Mouse (Mus musculus): Measurements from ENCODE around the gene Gm10282. TPM values are rescaled to one million over a fixed set of nuclear protein-coding genes. Genes with fewer than 3 reads are reported as not detected.

Gene Gm10282
- total RNA-seq, 1 experiment from 2014 or later: 9.7 TPM

DNA sequence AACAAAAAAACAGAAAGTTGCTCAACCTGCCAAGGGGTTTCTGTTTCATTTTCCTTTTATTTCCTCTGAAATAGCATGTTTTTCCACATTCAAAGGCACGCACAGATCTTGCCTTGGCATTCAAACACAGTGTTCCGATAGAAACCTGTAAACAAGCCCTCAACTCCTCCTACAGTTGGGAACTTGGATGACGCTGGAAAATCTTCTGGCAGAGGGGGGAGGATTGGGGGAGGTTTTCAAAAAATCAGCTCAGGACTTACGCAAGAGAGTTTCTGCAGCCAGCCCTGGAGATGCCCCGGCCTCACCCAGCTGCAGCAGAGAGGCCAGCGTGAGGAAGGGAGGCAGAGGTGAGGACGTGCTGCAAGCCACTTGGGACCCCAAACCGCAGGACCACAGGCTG, 1.4 kb downstream of the Gm10282 start:
- peak; percentile 54 for ATAC-seq (ENCODE audit: extremely low read depth, insufficient number of reproducible peaks, low FRiP score, poor library complexity, severe bottlenecking)

- no peak for ATAC-seq (ENCODE audit: extremely low read depth, insufficient number of reproducible peaks, low FRiP score, poor library complexity, severe bottlenecking)
Measured at GRCm38 (mm10) chr8:72302986-72303612, 2.0 kb downstream of the Gm10282 start.

DNA sequence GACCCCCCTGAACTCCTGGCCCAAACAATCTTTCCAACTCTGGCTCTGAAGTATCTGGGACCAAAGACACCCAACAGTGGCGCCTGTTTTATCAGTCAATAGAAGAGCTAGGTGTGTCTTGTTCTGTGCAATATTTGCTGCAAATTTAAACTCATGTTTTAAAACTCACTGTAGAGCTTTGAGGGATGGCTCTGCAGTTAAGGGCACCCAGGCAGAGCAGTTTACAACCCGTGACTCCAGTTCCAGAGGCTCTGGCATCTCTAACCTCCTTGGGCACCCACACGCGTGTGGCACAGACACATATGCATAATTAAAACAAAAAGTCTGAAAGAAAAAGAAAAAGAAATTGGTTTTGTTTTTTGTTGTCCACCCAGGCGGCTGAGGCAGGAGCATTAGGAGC, 3.6 kb downstream of the Gm10282 start:
- ATAC-seq (ENCODE audit: extremely low read depth, insufficient number of reproducible peaks, low FRiP score, poor library complexity, severe bottlenecking): no peak

DNA sequence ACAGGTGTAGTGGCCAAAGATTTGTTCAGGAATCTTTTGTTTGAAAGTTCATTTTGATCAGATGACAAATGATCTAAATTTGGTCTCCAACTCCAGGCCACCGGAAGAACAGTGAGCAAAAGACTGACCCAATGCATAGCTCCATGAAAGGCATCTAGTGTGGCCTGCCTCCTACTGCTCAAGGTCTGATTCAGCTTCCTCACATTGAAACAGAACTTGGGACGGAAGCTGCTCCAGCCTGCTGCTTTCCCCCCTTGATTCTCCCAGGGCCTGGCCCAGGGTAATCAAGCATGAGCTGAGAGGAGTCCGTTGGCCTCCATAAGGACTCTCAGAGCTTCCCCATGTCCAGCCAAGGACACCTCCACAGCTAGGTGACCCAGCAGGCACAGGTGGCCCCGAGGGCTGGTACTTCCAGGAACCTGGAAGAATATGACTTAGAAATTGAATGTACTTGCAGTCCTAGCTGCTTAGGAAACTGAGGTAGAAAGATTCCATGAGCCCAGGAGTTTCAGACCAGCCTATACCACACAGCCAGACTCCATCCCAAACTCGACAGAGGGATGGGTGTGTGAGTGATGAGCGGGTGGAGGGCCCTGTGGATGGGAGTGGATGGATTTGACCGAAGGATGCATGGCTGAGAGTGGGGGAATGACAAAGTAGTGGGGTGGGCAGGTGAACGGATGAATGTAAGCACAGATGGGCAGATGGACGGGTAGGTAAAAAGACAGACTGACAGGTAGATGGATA, 4.2 kb downstream of the Gm10282 start:
- no peak for ATAC-seq (ENCODE audit: extremely low read depth, insufficient number of reproducible peaks, low FRiP score, poor library complexity, severe bottlenecking)

GRCm38 (mm10) chr8:72298928-72299327, 6.1 kb downstream of the Gm10282 start:
- no peak for ATAC-seq (ENCODE audit: extremely low read depth, insufficient number of reproducible peaks, low FRiP score, poor library complexity, severe bottlenecking)

- no peak for ATAC-seq (ENCODE audit: extremely low read depth, insufficient number of reproducible peaks, low FRiP score, poor library complexity, severe bottlenecking)
Measured at GRCm38 (mm10) chr8:72296561-72296960, 8.5 kb downstream of the Gm10282 start.

- ATAC-seq (ENCODE audit: extremely low read depth, insufficient number of reproducible peaks, low FRiP score, poor library complexity, severe bottlenecking): peak; percentile 64
Measured at GRCm38 (mm10) chr8:72295679-72296078, 9.4 kb downstream of the Gm10282 start.

DNA sequence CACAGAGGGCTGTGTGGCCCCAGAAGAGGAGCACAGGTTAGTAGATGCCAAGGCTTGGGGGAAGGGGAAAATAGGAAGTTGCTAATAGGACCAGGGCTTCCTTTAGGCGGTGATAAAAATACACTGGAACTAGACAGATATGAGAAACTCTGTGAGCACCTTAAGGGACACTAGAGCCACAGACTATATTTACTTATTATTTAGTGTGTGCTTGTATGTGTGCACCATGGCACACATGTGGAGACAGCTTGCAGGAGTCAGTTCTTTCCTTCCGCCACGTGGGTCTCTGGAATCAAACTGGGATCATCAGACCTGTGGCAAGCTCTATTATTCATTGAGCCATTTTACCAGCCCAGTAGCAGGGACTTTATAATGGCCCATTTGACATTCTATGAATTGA, 9.9 kb downstream of the Gm10282 start:
- no peak for ATAC-seq (ENCODE audit: extremely low read depth, insufficient number of reproducible peaks, low FRiP score, poor library complexity, severe bottlenecking)

GRCm38 (mm10) chr8:72293309-72293708, 11.8 kb downstream of the Gm10282 start:
- ATAC-seq (ENCODE audit: extremely low read depth, insufficient number of reproducible peaks, low FRiP score, poor library complexity, severe bottlenecking): no peak

- ATAC-seq (ENCODE audit: extremely low read depth, insufficient number of reproducible peaks, low FRiP score, poor library complexity, severe bottlenecking): no peak
Measured at GRCm38 (mm10) chr8:72291104-72291503, 14.0 kb downstream of the Gm10282 start.

GRCm38 (mm10) chr8:72289051-72289450, 16.0 kb downstream of the Gm10282 start:
- no peak for ATAC-seq (ENCODE audit: extremely low read depth, insufficient number of reproducible peaks, low FRiP score, poor library complexity, severe bottlenecking)

DNA sequence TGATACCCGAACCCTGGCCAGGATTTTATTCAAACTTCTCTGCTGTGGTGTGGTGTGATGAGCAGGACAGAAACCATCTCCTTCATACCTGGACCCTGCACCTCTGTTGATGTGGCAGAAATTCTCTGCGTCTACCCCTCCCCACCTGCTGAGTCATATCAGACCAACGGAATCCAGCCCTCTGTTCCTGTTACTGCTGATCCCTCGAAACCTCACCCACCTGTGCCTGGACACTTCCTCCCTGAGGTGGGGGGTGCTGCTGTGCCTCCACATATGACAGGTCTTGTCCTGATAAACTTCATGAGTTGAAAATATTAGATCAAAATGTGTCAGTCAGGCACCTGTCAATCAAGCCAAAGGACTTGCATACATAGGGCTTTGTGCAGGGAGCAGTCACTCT, 19.8 kb downstream of the Gm10282 start:
- no peak for ATAC-seq (ENCODE audit: extremely low read depth, insufficient number of reproducible peaks, low FRiP score, poor library complexity, severe bottlenecking)

DNA sequence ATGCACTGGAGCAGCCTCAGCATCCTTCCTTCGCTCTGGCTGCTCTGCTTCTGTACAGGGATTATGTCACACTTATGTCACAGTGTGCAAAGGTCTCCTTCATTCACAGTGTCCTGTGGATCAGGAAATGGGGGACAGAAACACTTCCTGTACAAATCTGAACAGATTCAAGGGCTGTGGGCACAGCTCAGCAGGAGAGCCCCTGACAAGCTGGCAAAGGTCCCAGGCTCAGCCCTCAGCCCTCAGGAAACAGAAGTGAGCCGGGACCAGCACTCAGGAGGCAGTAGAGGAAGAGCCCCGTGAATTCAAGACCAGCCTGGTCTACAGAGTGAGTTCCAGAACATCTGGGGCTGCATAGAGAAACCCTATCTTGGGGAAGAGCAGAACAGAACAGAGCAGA, 23.4 kb downstream of the Gm10282 start:
- ATAC-seq (ENCODE audit: extremely low read depth, insufficient number of reproducible peaks, low FRiP score, poor library complexity, severe bottlenecking): no peak

GRCm38 (mm10) chr8:72279151-72279550, 25.9 kb downstream of the Gm10282 start:
- no peak; the same call in 1 of the 2 replicates for ATAC-seq (ENCODE audit: extremely low read depth, insufficient number of reproducible peaks, low FRiP score, poor library complexity, severe bottlenecking)

- ATAC-seq (ENCODE audit: extremely low read depth, insufficient number of reproducible peaks, low FRiP score, poor library complexity, severe bottlenecking): no peak
Measured at GRCm38 (mm10) chr8:72277244-72277643, 27.8 kb downstream of the Gm10282 start.

- ATAC-seq (ENCODE audit: extremely low read depth, insufficient number of reproducible peaks, low FRiP score, poor library complexity, severe bottlenecking): peak; percentile 50
Measured at GRCm38 (mm10) chr8:72273807-72274206, 31.3 kb downstream of the Gm10282 start.

GRCm38 (mm10) chr8:72273111-72273770, 31.8 kb downstream of the Gm10282 start:
- ATAC-seq (ENCODE audit: extremely low read depth, insufficient number of reproducible peaks, low FRiP score, poor library complexity, severe bottlenecking): no peak

DNA sequence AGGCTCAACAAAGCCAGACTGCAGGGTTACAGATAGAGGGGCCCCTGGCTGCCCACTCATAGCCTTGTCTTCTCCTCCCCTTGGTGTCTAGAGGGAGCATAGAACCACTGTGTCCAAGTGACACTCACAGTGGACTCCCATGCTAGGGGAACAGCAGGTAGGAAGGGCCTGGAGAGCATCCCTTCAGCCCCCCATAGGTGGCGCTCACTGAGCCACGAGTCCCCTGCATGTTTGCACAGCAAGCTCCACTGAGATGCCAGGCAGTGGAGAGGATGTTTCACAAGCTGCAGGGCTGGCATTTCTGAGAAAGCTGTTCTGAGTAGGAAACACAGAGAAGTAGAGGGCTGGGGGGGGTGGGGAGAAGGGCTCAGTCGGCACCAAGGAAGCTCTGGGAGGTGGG, 32.7 kb downstream of the Gm10282 start:
- ATAC-seq (ENCODE audit: extremely low read depth, insufficient number of reproducible peaks, low FRiP score, poor library complexity, severe bottlenecking): peak; percentile 69

- ATAC-seq (ENCODE audit: extremely low read depth, insufficient number of reproducible peaks, low FRiP score, poor library complexity, severe bottlenecking): no peak
Measured at GRCm38 (mm10) chr8:72271691-72272090, 33.4 kb downstream of the Gm10282 start.

- ATAC-seq (ENCODE audit: extremely low read depth, insufficient number of reproducible peaks, low FRiP score, poor library complexity, severe bottlenecking): no peak
Measured at GRCm38 (mm10) chr8:72271051-72271660, 33.9 kb downstream of the Gm10282 start.
